Mouse (Mus musculus): ENCODE results near the gene St6gal2.
A peak's percentile ranks its signal among the peaks of the same experiment; 100 is the strongest.

The St6gal2 gene

GRCm38 (mm10) chr17:55445250-55446184, at the start of gene St6gal2:
TSS of gene St6gal2 (plus strand) at chr17:55445382.
- DNase-seq: peak; percentile 83

GRCm38 (mm10) chr17:55406043-55406442, 39.1 kb upstream of the St6gal2 start:
- no peak for DNase-seq

DNA sequence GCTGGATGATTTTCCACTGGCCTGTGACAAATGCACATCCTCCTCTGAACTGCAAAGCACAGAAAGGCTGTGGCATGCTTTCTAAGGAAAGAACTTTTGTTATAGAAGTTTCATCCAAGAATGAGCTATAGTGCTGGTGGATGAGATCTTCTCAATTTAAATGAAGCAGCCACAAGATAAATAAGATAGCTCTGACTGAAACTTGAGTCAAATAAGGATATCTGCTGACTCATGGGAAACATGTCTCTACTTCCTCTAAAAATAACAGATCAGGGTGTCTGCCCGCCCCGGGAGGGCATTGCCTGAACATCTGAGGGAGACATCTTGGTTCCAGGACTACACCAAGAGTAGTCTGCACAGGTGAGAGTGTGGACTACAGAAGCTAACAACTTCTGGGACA, 28.7 kb upstream of the St6gal2 start:
- DNase-seq: no peak

DNA sequence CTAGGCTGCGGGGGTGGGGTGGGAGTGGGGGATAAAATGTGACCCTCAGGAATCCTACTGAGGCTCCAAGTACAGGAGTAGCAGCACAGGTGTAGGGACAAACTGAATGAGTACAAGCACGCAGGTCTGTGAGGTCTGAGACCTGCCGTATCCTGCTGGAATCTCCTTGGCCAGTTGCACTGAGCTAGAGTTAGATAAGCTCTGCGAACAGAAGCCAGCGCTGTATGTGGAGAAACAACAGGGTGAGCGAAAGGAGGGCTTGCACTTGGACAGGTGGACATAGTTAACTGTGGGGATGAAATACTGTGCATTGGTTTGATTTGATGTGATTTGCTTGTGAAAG, 974 bp downstream of the St6gal2 start:
- DNase-seq: no peak

GRCm38 (mm10) chr17:55446698-55447097, 1.5 kb downstream of the St6gal2 start:
- no peak for DNase-seq

GRCm38 (mm10) chr17:55450943-55451342, 5.8 kb downstream of the St6gal2 start:
- no peak for DNase-seq

DNA sequence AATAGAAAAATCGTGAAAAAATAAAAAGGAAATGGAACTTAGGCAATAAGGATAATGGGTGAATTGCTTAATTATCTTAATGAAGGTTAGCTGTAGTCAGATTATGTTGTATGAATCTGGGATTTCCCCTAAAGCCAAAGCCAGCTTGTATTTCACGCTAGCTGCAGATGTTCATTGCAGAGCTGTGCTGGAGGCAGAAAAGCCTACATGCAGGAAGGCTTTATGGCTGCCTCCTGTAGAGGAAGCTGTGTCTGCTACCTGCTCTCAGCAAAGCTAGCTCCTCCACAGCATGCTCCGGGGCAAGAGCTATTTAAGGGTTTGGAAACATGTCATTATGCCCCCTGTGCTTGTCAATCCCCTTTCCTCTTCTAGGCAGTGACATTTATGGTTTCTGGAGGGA, 9.3 kb downstream of the St6gal2 start:
- peak; percentile 47 for DNase-seq

DNA sequence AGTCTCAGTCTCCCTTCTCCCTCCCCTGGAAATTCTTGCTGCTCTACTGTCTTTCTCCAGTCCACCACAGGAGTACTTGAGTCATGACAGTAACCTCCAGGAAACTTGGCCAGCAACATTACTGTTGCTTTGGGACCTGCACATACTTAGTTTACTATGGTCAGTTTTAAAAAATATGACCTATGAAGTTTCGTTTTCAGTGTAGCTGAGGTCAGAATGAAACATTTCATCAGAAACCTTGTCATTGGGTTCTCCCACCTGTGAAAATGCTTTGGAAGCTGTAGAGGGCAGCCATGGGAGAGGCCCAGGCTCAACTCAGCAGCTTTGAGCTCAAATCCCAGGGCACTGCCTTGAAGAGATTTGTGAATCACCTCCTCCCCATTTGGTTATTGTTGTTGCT, 15.0 kb downstream of the St6gal2 start:
- DNase-seq: no peak

- no peak for DNase-seq
Measured at GRCm38 (mm10) chr17:55467579-55467978, 22.4 kb downstream of the St6gal2 start.

GRCm38 (mm10) chr17:55468963-55469362, 23.8 kb downstream of the St6gal2 start:
- DNase-seq: no peak

GRCm38 (mm10) chr17:55475974-55476373, 30.8 kb downstream of the St6gal2 start:
- no peak for DNase-seq

- DNase-seq: peak; percentile 45
Measured at GRCm38 (mm10) chr17:55477361-55477760, 32.2 kb downstream of the St6gal2 start.

- DNase-seq: no peak
Measured at GRCm38 (mm10) chr17:55479367-55479766, 34.2 kb downstream of the St6gal2 start.

DNA sequence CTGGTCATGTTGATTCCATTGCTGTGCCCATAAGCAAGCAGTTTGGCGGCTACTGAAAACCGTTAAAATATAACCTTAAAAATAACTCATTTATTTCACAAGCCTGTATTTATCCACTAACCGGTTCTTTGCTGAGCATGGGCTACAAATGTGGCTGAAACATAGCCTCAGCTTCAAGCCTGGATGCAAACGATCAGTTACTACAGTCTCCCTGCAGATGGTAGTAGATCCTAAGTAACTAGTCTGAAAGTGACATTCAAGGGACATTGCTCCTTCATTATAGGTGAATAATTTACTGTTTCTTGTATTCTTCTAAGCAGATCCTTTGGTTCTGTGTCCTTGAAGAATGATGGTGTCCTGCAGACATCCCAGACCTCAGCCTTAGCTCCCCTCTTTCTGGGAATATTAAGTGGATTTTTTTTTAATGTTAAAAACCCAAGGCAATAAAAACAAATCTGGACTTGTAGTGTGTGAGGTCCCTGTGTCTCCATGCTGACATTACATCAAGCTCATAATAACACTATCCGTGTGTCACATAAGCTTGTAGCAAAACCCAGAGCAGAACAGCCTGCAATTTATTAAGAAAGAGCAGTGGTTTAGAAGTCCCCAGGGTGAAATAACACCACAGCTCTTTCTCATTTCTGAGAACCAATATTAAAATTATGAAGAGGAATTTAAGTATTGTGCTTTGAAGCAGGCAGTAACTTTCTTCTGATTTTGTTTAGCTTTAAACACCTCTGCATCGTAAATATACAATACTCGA, 39.1 kb downstream of the St6gal2 start:
- DNase-seq: no peak

DNA sequence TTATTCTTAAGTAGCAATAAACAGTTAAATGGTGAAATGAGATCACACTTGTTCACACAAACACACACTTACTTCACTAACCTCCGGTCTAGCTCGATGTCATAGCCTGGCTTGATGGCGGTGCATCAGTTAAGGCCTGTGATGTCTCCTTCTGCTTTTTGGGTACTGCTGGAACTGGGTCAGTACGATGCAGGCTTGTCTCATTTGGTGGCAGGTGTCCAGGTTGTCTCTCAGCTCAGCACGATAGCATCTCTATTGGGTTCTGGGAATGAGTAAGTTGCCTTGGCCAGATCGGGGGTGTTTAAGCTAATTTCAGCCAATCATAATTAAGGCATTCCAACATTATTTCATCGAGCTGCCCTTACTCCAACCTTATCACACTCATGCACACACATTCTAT, 86.7 kb downstream of the St6gal2 start:
- DNase-seq: no peak

DNA sequence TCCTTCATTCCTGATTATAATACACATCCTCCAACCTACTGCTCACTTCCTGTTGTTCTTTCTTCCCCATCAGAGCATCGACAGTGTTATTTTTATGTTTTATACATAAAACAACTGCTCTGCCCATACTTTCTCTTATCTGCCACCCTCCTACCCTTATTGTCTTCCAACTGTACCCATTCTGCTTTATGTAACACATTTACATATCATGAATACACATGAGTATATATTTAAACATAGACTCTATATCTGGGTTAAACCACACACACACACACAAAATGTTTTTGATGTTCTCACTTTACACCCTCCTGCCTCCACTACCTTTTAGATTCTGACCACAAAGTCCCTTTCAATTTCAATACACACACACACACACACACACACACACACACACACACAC, 103.3 kb downstream of the St6gal2 start:
- no peak for DNase-seq

- no peak for DNase-seq
Measured at GRCm38 (mm10) chr17:55561774-55562173, 116.6 kb downstream of the St6gal2 start.

Measured in retina, postnatal 1 day (tissue).